Mouse (Mus musculus): ENCODE data around the gene Tecta. TPM values are rescaled to one million over a fixed set of nuclear protein-coding genes. Genes with fewer than 3 reads are reported as not detected.

Tecta gene
- polyA plus RNA-seq, 1 experiment from 2014 or later, result 0.87 TPM

DNA sequence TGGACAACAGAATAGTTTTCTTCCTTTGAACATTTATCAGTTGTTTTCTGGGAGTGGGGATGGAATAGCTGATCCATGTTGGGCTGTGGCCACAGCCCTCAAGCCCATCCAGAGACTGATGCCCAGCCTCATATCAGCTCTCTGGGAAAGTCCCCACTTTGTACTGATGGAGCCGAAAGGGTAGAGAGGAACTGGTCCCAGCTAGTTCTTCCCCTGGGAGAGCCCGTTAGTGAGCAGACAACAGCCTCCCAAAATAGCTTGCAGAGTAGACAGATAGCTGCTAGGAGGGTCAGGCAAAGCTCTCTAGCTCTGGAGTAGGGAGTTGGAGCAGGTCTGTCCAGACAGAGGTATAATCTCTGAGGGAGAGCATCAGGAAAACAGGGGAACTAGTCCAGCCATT is 3.6 kb downstream of the Tecta start:
- no peak for ATAC-seq
- Histone ChIP-seq H3K27ac (ENCODE audit: low read length) (no peak overlapping the region), H3K9me3 (replicated peaks; ENCODE audit: control insufficient read depth, low read length, poor library complexity, severe bottlenecking) (no peaks in the 10 kb centered on the region), H3K4me1 (ENCODE audit: control insufficient read depth, insufficient read depth, low read length) (peaks cover 10% of the 10 kb centered on the region), H3K9ac (ENCODE audit: low read depth, low read length) (no peak overlapping the region), H3K36me3 (ENCODE audit: control insufficient read depth, insufficient read depth, low read length) (no peaks in the 10 kb centered on the region), H3K4me2 (ENCODE audit: low read length) (no peak overlapping the region), H3K27me3 (ENCODE audit: control insufficient read depth, insufficient read depth, low read depth, low read length) (no peaks in the 10 kb centered on the region), H3K4me3 (ENCODE audit: low read depth, low read length) (no peak overlapping the region)
- 68% methylated on average over 2 of the region's 2 CpGs for WGBS

DNA sequence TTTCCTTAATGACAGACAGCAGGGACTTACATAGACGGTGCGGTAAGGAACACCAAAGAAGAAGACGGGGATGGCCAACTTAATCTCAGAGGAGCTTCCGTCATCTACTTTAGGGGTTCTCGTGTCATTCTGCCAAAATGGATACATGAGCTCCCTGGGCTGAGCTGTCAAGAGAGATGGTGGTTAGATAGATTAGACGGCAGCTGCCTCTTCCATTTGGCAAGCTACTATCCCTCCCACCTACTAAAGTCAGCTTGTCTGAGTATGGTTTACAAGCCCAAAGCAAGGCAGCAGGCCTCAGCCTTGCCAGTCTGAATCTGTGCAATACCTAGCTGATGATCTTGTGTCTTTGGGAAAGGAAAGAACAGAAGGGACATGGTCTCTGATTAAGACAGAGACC is 4.8 kb downstream of the Tecta start:
- H3K36me3 ChIP-seq (ENCODE audit: control insufficient read depth, insufficient read depth, low read length), result no peaks in the 10 kb centered on the region
- H3K9ac ChIP-seq (ENCODE audit: low read depth, low read length), result no peak overlapping the region
- no peak for ATAC-seq
- no peak overlapping the region for H3K4me2 ChIP-seq (ENCODE audit: low read length)
- H3K9me3 ChIP-seq (replicated peaks; ENCODE audit: control insufficient read depth, low read length, poor library complexity, severe bottlenecking), result no peaks in the 10 kb centered on the region
- H3K4me1 ChIP-seq (ENCODE audit: control insufficient read depth, insufficient read depth, low read length), result peaks cover 9% of the 10 kb centered on the region
- no peak overlapping the region for H3K4me3 ChIP-seq (ENCODE audit: low read depth, low read length)
- no peak overlapping the region for H3K27ac ChIP-seq (ENCODE audit: low read length)
- 79% methylated on average over 6 of the region's 6 CpGs for WGBS
- no peaks in the 10 kb centered on the region for H3K27me3 ChIP-seq (ENCODE audit: control insufficient read depth, insufficient read depth, low read depth, low read length)

DNA sequence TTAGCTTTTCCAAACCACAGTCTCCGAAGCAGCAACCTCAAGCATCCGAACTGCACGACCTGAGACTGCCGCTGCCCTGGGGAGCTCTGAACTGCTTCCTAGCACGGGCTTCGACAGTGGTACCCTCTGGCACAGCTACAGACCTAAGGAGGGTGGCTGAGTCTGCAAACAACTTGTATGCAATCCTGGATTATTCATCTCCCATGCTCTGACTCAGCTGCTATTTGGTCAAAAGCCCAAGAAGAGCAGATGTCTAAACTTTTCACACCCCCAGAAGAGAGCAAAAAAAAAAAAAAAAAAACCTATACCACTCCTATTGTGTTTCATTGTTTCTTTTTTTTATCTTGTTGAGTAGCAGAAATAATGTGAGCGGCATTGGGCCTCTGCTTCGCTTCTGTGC is 5.4 kb downstream of the Tecta start:
- H3K4me1 ChIP-seq (ENCODE audit: control insufficient read depth, insufficient read depth, low read length), result peaks cover 4% of the 10 kb centered on the region
- H3K9ac ChIP-seq (ENCODE audit: low read depth, low read length), result no peak overlapping the region
- H3K27ac ChIP-seq (ENCODE audit: low read length), result no peak overlapping the region
- no peaks in the 10 kb centered on the region for H3K27me3 ChIP-seq (ENCODE audit: control insufficient read depth, insufficient read depth, low read depth, low read length)
- no peaks in the 10 kb centered on the region for H3K9me3 ChIP-seq (replicated peaks; ENCODE audit: control insufficient read depth, low read length, poor library complexity, severe bottlenecking)
- no peak overlapping the region for H3K4me2 ChIP-seq (ENCODE audit: low read length)
- WGBS, result 83% methylated on average over 8 of the region's 8 CpGs
- no peaks in the 10 kb centered on the region for H3K36me3 ChIP-seq (ENCODE audit: control insufficient read depth, insufficient read depth, low read length)
- no peak overlapping the region for H3K4me3 ChIP-seq (ENCODE audit: low read depth, low read length)
- no peak for ATAC-seq

DNA sequence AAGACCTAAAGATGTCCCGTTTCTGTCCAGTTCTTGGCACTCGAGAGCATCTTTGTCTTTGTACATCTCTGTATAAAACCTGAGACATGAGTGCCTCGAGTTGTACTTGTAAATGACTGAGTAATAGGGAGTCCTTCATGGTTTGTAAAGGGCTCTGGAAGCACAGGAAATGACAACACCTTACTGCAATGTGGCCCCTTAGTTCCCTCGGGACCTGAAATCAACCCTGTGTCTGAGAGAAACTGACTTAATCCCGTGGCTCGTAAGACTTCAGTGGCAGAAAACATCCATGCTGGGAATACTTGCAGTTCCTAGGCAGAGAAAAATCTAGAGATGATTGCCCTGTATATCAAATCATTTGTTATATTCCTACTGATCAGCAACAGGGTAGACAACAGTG is 6.8 kb downstream of the Tecta start:
- Histone ChIP-seq H3K9me3 (replicated peaks; ENCODE audit: control insufficient read depth, low read length, poor library complexity, severe bottlenecking) (no peaks in the 10 kb centered on the region), H3K4me3 (ENCODE audit: low read depth, low read length) (no peak overlapping the region), H3K4me2 (ENCODE audit: low read length) (no peak overlapping the region), H3K4me1 (ENCODE audit: control insufficient read depth, insufficient read depth, low read length) (no peaks in the 10 kb centered on the region), H3K36me3 (ENCODE audit: control insufficient read depth, insufficient read depth, low read length) (no peaks in the 10 kb centered on the region), H3K27me3 (ENCODE audit: control insufficient read depth, insufficient read depth, low read depth, low read length) (no peaks in the 10 kb centered on the region), H3K27ac (ENCODE audit: low read length) (no peak overlapping the region), H3K9ac (ENCODE audit: low read depth, low read length) (no peak overlapping the region)
- ATAC-seq, result no peak
- 63% methylated on average over 6 of the region's 6 CpGs for WGBS

DNA sequence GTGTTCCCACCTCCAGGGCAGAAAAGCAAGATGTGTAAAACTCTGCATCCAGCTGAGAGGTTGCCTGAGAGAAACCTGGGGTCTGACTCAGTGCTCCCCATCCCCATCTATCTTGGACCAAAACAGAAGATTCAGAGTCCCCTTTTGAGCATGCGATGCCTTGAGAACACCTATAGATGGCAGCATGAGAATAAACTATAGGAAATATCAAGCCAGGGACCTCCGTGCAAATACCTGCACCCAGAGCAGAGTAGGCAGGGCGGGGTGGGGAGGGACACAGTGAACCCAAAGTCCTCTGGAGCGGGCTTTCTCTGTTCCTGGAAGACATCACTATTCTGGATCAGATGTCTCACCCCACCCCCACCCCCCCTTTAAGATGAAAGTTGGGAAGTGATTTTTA is 11.2 kb downstream of the Tecta start:
- WGBS, result 58% methylated on average over 4 of the region's 4 CpGs
- no peak overlapping the region for H3K4me2 ChIP-seq (ENCODE audit: low read length)
- ATAC-seq, result peak; percentile 39; the same call in 1 of the 2 replicates
- H3K9ac ChIP-seq (ENCODE audit: low read depth, low read length), result no peak overlapping the region
- H3K27ac ChIP-seq (ENCODE audit: low read length), result no peak overlapping the region
- no peaks in the 10 kb centered on the region for H3K36me3 ChIP-seq (ENCODE audit: control insufficient read depth, insufficient read depth, low read length)
- H3K27me3 ChIP-seq (ENCODE audit: control insufficient read depth, insufficient read depth, low read depth, low read length), result no peaks in the 10 kb centered on the region
- no peak overlapping the region for H3K4me3 ChIP-seq (ENCODE audit: low read depth, low read length)
- H3K9me3 ChIP-seq (replicated peaks; ENCODE audit: control insufficient read depth, low read length, poor library complexity, severe bottlenecking), result no peaks in the 10 kb centered on the region
- no peaks in the 10 kb centered on the region for H3K4me1 ChIP-seq (ENCODE audit: control insufficient read depth, insufficient read depth, low read length)

DNA sequence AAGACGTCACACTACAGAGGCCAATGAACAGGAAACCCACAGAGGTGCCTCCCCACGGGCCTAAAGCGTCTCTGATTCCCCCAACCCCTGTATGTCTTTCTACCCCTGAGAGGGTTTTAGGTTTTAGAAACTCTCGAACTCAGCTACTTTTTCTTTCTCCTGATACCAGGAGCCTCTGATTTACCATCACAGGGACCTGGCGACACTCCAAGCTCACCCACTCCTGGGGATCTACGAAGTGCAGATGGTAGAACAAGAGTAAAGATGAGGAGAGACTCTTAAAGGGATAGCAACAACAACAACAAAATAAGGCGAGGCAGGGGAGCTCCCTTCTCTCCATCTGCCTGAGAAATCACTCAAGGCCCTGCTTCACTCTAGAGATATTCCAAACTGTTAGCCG is 12.7 kb downstream of the Tecta start:
- no peak overlapping the region for H3K27ac ChIP-seq (ENCODE audit: low read length)
- WGBS, result 72% methylated on average over 8 of the region's 8 CpGs
- H3K4me1 ChIP-seq (ENCODE audit: control insufficient read depth, insufficient read depth, low read length), result no peaks in the 10 kb centered on the region
- ATAC-seq, result no peak
- H3K36me3 ChIP-seq (ENCODE audit: control insufficient read depth, insufficient read depth, low read length), result no peaks in the 10 kb centered on the region
- H3K4me3 ChIP-seq (ENCODE audit: low read depth, low read length), result no peak overlapping the region
- H3K9ac ChIP-seq (ENCODE audit: low read depth, low read length), result no peak overlapping the region
- no peaks in the 10 kb centered on the region for H3K27me3 ChIP-seq (ENCODE audit: control insufficient read depth, insufficient read depth, low read depth, low read length)
- H3K4me2 ChIP-seq (ENCODE audit: low read length), result no peak overlapping the region
- no peaks in the 10 kb centered on the region for H3K9me3 ChIP-seq (replicated peaks; ENCODE audit: control insufficient read depth, low read length, poor library complexity, severe bottlenecking)

DNA sequence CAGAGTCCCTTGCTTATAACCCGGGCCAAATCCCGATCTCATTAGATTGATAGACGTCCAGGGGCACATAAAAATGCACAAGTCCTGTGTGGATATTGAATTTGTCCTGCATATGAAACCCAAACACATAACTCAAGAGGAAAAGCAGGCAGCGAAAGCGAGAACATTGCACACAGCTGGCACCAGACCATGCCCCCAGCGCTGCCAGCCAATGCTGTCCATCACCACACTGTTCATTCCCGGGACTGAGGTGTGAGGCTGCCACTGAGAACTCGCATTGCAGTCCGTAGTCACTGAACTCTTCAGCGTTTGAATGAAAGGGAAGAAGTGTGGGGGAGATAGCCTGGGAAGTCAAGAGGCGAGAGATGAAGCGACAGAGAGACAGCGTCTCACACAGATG is 14.1 kb downstream of the Tecta start:
- 79% methylated on average over 13 of the region's 13 CpGs for WGBS
- H3K27ac ChIP-seq (ENCODE audit: low read length), result no peak overlapping the region
- no peak for ATAC-seq

DNA sequence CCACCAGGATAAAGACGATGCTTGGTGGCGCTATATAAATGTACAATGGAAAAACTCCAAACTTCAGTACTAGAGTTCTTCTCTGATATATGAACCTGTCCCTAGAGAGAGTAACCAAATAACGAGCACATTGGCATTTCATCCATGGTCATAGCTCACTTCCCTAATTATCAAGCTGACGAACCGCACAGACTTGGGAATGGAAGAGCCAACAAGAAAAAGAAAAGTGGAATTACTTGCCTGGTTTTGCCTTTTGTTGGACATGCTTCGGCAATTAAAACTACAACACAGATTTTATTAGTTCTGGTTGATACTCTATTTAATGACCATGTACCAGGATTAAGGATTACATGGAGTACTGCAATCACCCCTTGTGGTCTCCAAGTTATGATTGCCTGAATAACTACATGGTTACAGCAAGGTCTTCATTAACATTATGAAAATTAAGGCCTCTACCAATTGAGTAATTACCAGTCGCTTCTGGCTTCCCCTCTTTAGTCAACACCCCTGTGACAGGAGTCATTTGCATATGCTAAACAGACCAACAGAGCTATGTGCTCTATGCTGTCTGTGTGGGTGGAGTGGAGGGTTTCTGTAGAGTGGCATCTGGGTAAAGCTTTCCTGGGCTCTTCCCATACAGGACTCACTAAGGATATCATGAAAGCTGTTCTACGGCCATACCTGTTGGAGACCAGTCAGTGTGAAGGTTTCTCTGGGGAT is 16.9 kb downstream of the Tecta start:
- H3K9me3 ChIP-seq (replicated peaks; ENCODE audit: control insufficient read depth, low read length, poor library complexity, severe bottlenecking), result peaks cover 4% of the 10 kb centered on the region; the same call in 1 of the 2 replicates
- no peaks in the 10 kb centered on the region for H3K27me3 ChIP-seq (ENCODE audit: control insufficient read depth, insufficient read depth, low read depth, low read length)
- H3K4me2 ChIP-seq (ENCODE audit: low read length), result no peak overlapping the region
- H3K4me3 ChIP-seq (ENCODE audit: low read depth, low read length), result no peak overlapping the region
- H3K36me3 ChIP-seq (ENCODE audit: control insufficient read depth, insufficient read depth, low read length), result no peaks in the 10 kb centered on the region
- 60% methylated on average over 8 of the region's 8 CpGs for WGBS
- H3K9ac ChIP-seq (ENCODE audit: low read depth, low read length), result no peak overlapping the region
- peak overlapping the region; percentile 52 for H3K27ac ChIP-seq (ENCODE audit: low read length)
- ATAC-seq, result no peak
- no peaks in the 10 kb centered on the region; the same call in 1 of the 2 replicates for H3K4me1 ChIP-seq (ENCODE audit: control insufficient read depth, insufficient read depth, low read length)

More for the DNA sequence above, 14.1 kb downstream of the Tecta start:
- no peaks in the 10 kb centered on the region for H3K9me3 ChIP-seq (replicated peaks; ENCODE audit: control insufficient read depth, low read length, poor library complexity, severe bottlenecking)
- no peak overlapping the region for H3K4me3 ChIP-seq (ENCODE audit: low read depth, low read length)
- H3K9ac ChIP-seq (ENCODE audit: low read depth, low read length), result no peak overlapping the region
- H3K4me1 ChIP-seq (ENCODE audit: control insufficient read depth, insufficient read depth, low read length), result no peaks in the 10 kb centered on the region; the same call in 1 of the 2 replicates
- no peak overlapping the region for H3K4me2 ChIP-seq (ENCODE audit: low read length)
- no peaks in the 10 kb centered on the region for H3K27me3 ChIP-seq (ENCODE audit: control insufficient read depth, insufficient read depth, low read depth, low read length)
- no peaks in the 10 kb centered on the region for H3K36me3 ChIP-seq (ENCODE audit: control insufficient read depth, insufficient read depth, low read length)

DNA sequence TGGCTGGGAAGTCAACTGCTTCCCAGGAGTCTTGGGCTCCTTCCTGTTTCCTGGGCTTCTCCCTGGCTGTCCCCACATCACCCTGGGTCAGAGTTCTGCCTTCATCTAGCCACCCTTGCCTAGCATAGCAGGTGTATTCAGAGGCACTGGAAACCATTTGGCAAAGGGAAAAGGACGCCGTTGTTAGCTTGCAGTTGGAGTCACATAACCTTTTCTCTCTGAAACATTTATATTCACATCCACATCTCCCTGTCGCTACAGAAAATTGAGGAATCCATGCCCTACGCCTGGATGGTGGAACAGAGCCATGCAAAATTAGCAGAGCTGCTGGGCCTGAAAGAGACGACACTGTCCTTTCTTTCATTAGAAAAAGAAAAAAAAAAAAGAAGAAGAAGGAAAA is 17.7 kb downstream of the Tecta start:
- Histone ChIP-seq H3K27ac (ENCODE audit: low read length) (peak overlapping the region; percentile 61), H3K27me3 (ENCODE audit: control insufficient read depth, insufficient read depth, low read depth, low read length) (no peaks in the 10 kb centered on the region), H3K4me1 (ENCODE audit: control insufficient read depth, insufficient read depth, low read length) (no peaks in the 10 kb centered on the region; the same call in 1 of the 2 replicates), H3K4me2 (ENCODE audit: low read length) (no peak overlapping the region), H3K9me3 (replicated peaks; ENCODE audit: control insufficient read depth, low read length, poor library complexity, severe bottlenecking) (peaks cover 4% of the 10 kb centered on the region; the same call in 1 of the 2 replicates), H3K9ac (ENCODE audit: low read depth, low read length) (no peak overlapping the region), H3K4me3 (ENCODE audit: low read depth, low read length) (no peak overlapping the region), H3K36me3 (ENCODE audit: control insufficient read depth, insufficient read depth, low read length) (no peaks in the 10 kb centered on the region)
- peak; percentile 64 for ATAC-seq
- 32% methylated on average over 5 of the region's 5 CpGs for WGBS
